7 mouse cellular contexts compared by ENCODE assay signal in the genomic region with DNA sequence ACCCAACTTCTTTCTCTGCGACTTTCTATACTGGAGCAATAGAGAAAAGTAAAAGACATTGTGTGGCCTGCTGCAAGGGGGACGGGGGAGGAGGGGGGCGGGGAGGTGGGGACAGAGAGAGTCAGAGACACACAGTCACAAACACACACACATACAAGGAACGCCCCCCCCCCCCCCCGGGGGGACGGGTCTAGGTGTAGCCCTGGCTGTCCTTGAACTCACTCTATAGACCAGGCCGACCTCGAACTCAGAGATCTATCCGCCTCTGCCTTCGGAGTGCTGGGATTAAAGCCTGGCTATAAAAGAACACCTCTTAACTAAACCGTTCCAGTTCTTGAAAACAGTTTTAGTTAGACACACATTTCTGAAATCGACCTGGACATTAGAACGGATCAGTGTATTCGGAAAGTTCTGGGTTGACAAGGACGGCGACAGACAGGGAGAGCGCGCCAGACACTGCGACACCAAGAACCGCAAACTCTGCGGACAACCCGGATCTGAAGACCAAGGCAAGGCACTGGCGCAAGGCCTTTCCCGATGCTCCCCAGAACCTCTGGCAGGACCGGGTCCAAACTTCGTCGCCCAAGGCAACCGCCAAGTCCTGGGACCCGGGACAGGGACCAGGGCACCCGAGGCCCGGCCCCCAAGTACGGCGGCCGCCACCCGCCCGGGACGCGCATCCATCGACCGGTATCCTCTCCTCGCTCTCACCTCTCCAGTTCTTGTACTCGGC. TPM values are rescaled to one million over a fixed set of nuclear protein-coding genes. Genes with fewer than 3 reads are reported as not detected.
DNase-seq lines count a peak whose midpoint lies in the region; ATAC-seq lines count a peak whose summit lies in the region.

No protein-coding gene starts in this region.

- peak overlapping the region; percentile 94 for H3K4me3 ChIP-seq in lung, embryonic 16.5 days (ENCODE audit: low read length)
- peak overlapping the region; percentile 83 for H3K4me3 ChIP-seq in embryonic facial prominence, embryonic 10.5 days
- H3K4me3 ChIP-seq in hindbrain, embryonic 12.5 days = peak overlapping the region; percentile 87
- H3K4me3 ChIP-seq in midbrain, embryonic 10.5 days = peak overlapping the region; percentile 92

- peaks cover 13% of the 10 kb centered on the region for H3K4me1 ChIP-seq in lung, embryonic 16.5 days (replicated peaks; ENCODE audit: control insufficient read depth, insufficient read depth, low read length)
- peaks cover 16% of the 10 kb centered on the region for H3K4me1 ChIP-seq in embryonic facial prominence, embryonic 10.5 days
- peaks cover 15% of the 10 kb centered on the region for H3K4me1 ChIP-seq in hindbrain, embryonic 12.5 days
- H3K4me1 ChIP-seq in midbrain, embryonic 10.5 days = peaks cover 17% of the 10 kb centered on the region

- H3K27me3 ChIP-seq in lung, embryonic 16.5 days (ENCODE audit: control insufficient read depth, insufficient read depth, low read depth, low read length) = no peaks in the 10 kb centered on the region
- no peaks in the 10 kb centered on the region for H3K27me3 ChIP-seq in embryonic facial prominence, embryonic 10.5 days (replicated peaks; ENCODE audit: low read depth, poor library complexity, severe bottlenecking)
- no peaks in the 10 kb centered on the region for H3K27me3 ChIP-seq in hindbrain, embryonic 12.5 days
- H3K27me3 ChIP-seq in midbrain, embryonic 10.5 days (ENCODE audit: low read depth, poor library complexity, severe bottlenecking) = no peaks in the 10 kb centered on the region

- peak overlapping the region; percentile 80 for H3K9ac ChIP-seq in lung, embryonic 16.5 days (ENCODE audit: low read length)
- peak overlapping the region; percentile 77 for H3K9ac ChIP-seq in hindbrain, embryonic 12.5 days

- H3K36me3 ChIP-seq in lung, embryonic 16.5 days (ENCODE audit: control insufficient read depth, insufficient read depth, low read length) = no peaks in the 10 kb centered on the region; the same call in 1 of the 2 replicates
- H3K36me3 ChIP-seq in embryonic facial prominence, embryonic 10.5 days (replicated peaks) = peaks cover 14% of the 10 kb centered on the region
- peaks cover 8% of the 10 kb centered on the region for H3K36me3 ChIP-seq in hindbrain, embryonic 12.5 days
- peaks cover 14% of the 10 kb centered on the region for H3K36me3 ChIP-seq in midbrain, embryonic 10.5 days

- DNase-seq in lung, postnatal 25 days (ENCODE audit: low spot score) = no peak
- DNase-seq in embryonic facial prominence, embryonic 10.5 days (ENCODE audit: low spot score) = peak; percentile 36
- DNase-seq in midbrain, embryonic 10.5 days (ENCODE audit: low spot score) = peak; percentile 31
- DNase-seq in frontal cortex, postnatal 14 days (ENCODE audit: low spot score in 2 of 2) = no peak
- DNase-seq in kidney, postnatal 36 days = no peak

- 3% methylated on average over 40 of the region's 42 CpGs for WGBS in lung, embryonic 16.5 days
- 2% methylated on average over 42 of the region's 42 CpGs for WGBS in embryonic facial prominence, embryonic 10.5 days
- WGBS in hindbrain, embryonic 12.5 days = 1% methylated on average over 39 of the region's 42 CpGs
- 2% methylated on average over 38 of the region's 42 CpGs for WGBS in midbrain, embryonic 10.5 days

- no peaks in the 10 kb centered on the region for H3K9me3 ChIP-seq in lung, embryonic 16.5 days (ENCODE audit: control insufficient read depth, low read length)
- no peaks in the 10 kb centered on the region for H3K9me3 ChIP-seq in embryonic facial prominence, embryonic 10.5 days
- no peaks in the 10 kb centered on the region for H3K9me3 ChIP-seq in hindbrain, embryonic 12.5 days (replicated peaks)
- no peaks in the 10 kb centered on the region for H3K9me3 ChIP-seq in midbrain, embryonic 10.5 days (replicated peaks)

- peak; percentile 71 for ATAC-seq in lung, embryonic 16.5 days (ENCODE audit: low read depth)
- peak; percentile 76 for ATAC-seq in hindbrain, embryonic 12.5 days (ENCODE audit: low FRiP score)

- peak overlapping the region; percentile 75 for H3K4me2 ChIP-seq in lung, embryonic 16.5 days (ENCODE audit: low read depth, low read length)
- H3K4me2 ChIP-seq in hindbrain, embryonic 12.5 days (replicated peaks) = peak overlapping the region; percentile 83

- 0 out of 2 replicates have a peak overlapping the region, but pooled peaks have one; percentile 2 for H3K27ac ChIP-seq in lung, embryonic 16.5 days (ENCODE audit: low read length)
- H3K27ac ChIP-seq in embryonic facial prominence, embryonic 10.5 days (replicated peaks) = peak overlapping the region; percentile 85
- no peak overlapping the region; the same call in 1 of the 2 replicates for H3K27ac ChIP-seq in hindbrain, embryonic 12.5 days
- peak overlapping the region; percentile 84 for H3K27ac ChIP-seq in midbrain, embryonic 10.5 days (replicated peaks)

RNA-seq across cellular contexts. Expression of a gene that starts 0.5 kb away (rescaled TPM):
- 61.8 and 62.7 TPM in 2 replicates for polyA plus RNA-seq in lung, embryonic 16.5 days (2015; fragmentation: Nextera tagmentation; extraction: Ambion mirVana)
- 104 and 106 TPM in 2 replicates for polyA plus RNA-seq in embryonic facial prominence, embryonic 10.5 days (2016; fragmentation: Nextera tagmentation; extraction: Ambion mirVana)
- polyA plus RNA-seq in hindbrain, embryonic 12.5 days (2016; fragmentation: Nextera tagmentation; extraction: Ambion mirVana) = 69.3 and 75.7 TPM in 2 replicates
- 83.3 and 88.9 TPM in 2 replicates for polyA plus RNA-seq in midbrain, embryonic 10.5 days (2016; fragmentation: Nextera tagmentation; extraction: Ambion mirVana)

RNA-seq across cellular contexts. Expression of a gene that starts 0.6 kb away (rescaled TPM):
- 14.1 and 15.3 TPM in 2 replicates for polyA plus RNA-seq in lung, embryonic 16.5 days (2015; fragmentation: Nextera tagmentation; extraction: Ambion mirVana)
- polyA plus RNA-seq in embryonic facial prominence, embryonic 10.5 days (2016; fragmentation: Nextera tagmentation; extraction: Ambion mirVana) = 24.2 and 24.9 TPM in 2 replicates
- polyA plus RNA-seq in hindbrain, embryonic 12.5 days (2016; fragmentation: Nextera tagmentation; extraction: Ambion mirVana) = 21.0 and 21.5 TPM in 2 replicates
- polyA plus RNA-seq in midbrain, embryonic 10.5 days (2016; fragmentation: Nextera tagmentation; extraction: Ambion mirVana) = 23.0 and 24.2 TPM in 2 replicates

RNA-seq across cellular contexts. Expression of a gene that starts 56.3 kb away (rescaled TPM):
- polyA plus RNA-seq in lung, embryonic 16.5 days (2015; fragmentation: Nextera tagmentation; extraction: Ambion mirVana) = 12.3 and 12.5 TPM in 2 replicates
- 1.4 and 1.9 TPM in 2 replicates for polyA plus RNA-seq in embryonic facial prominence, embryonic 10.5 days (2016; fragmentation: Nextera tagmentation; extraction: Ambion mirVana)
- polyA plus RNA-seq in hindbrain, embryonic 12.5 days (2016; fragmentation: Nextera tagmentation; extraction: Ambion mirVana) = 1.5 and 1.6 TPM in 2 replicates
- 0.52 and 1.0 TPM in 2 replicates for polyA plus RNA-seq in midbrain, embryonic 10.5 days (2016; fragmentation: Nextera tagmentation; extraction: Ambion mirVana)

Comparison
In these comparisons a context has a peak if more than half of its experiments do, and no peak if none do; other contexts are left out.
1. DNase-seq: peak in embryonic facial prominence, embryonic 10.5 days (single experiment) and midbrain, embryonic 10.5 days (single experiment); none in lung, postnatal 25 days (single experiment), frontal cortex, postnatal 14 days (0 of 2) and kidney, postnatal 36 days (0 of 2).
2. Peak in every context shown above with its lines, with median percentiles within 50 percentile points of each other: H3K4me3 ChIP-seq.